Mouse (Mus musculus) MEL (cell line): ENCODE data around the gene Ogg1.

ENCODE experiments used
- CTCF ChIP-seq, 3 experiments: IDR thresholded peaks in 2 of 3; conservative IDR thresholded peaks in 1 of 3; 2 replicates each; pipeline ENCODE4 v1.5.1; 2011 to 2012; ENCODE audit warnings: low read length in 3 of 3, low read depth in 2 of 3, mild to moderate bottlenecking in 2 of 3, improper control_type of control experiment in 1 of 3, inconsistent platforms in 1 of 3, mixed read lengths in 1 of 3, moderate library complexity in 1 of 3; ENCODE audit not compliant: control insufficient read depth in 1 of 3, insufficient read depth in 1 of 3, poor library complexity in 1 of 3, severe bottlenecking in 1 of 3
- EP300 ChIP-seq, 2 experiments: IDR thresholded peaks; 2 replicates each; pipeline ENCODE4 v1.6.1; 2011; ENCODE audit warnings: improper control_type of control experiment in 2 of 2, low read length in 2 of 2, low read depth in 1 of 2, mild to moderate bottlenecking in 1 of 2

GRCm38 (mm10) chr6:113329396-113329795 lies 2.6 kb downstream of the Ogg1 start:
- TF ChIP-seq CTCF (IDR thresholded peaks at IDR 0.05 in 2 of 3, conservative IDR thresholded peaks at IDR 0.05 in 1 of 3; ENCODE audit: control insufficient read depth in 1 of 3, insufficient read depth in 1 of 3, low read depth in 2 of 3, low read length in 3 of 3, poor library complexity in 1 of 3, severe bottlenecking in 1 of 3) (no peak), EP300 (IDR thresholded peaks at IDR 0.05; ENCODE audit: low read depth in 1 of 2, low read length in 2 of 2) (peak; percentile 17 to 55; a peak in 2 of 4 replicates)
